Mouse (Mus musculus) telencephalon, adult 2 months (tissue): ENCODE results near the gene Fam207a.

Source experiments
- DNase-seq: peaks from one replicate; pipeline ENCODE4 v3.0.0-alpha.2; 2011; ENCODE audit warnings: low read depth, low spot score

Fam207a gene

GRCm38 (mm10) chr10:77515385-77516348, at the start of gene Fam207a:
Gene Fam207a (minus strand): TSS chr10:77515785.
- DNase-seq, result peak; percentile 94

DNA sequence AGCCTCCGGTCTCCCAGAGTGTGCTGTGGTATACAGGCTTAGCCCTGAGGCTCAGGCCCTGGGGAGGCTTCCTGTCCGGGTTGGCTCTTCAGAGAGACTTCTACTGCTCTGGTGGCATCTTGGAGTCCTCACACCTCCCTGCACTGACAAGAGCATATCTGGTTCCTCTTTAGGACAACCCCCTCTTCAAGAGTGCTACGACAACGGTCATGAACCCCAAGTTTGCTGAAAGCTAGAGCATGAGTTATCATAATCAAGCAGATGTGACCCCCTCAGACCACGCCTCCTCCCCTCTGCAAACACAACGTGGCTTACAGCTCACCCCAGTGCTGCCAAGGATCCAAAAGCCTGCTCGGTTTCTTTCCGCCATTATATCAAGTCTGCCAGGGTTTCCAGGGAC, 49.4 kb upstream of the Fam207a start:
- DNase-seq, result no peak

DNA sequence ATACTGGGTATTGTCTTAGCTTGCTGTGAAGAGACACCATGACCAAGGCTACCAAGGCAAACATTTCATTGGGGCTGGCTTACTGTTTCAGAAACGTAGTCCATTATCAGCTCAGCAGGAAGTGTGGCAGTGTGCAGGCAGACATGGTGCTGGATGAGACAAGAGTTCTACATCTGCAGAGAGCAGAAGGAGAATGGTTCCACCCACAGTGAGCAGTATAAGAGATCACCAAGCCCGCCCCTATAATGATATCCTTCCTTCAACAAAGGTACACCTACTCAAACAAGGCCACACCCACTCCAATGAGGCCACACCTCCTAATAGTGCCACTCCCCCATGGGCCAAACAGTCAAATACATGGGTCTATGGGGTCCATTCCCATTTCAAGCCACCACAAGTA, 45.9 kb upstream of the Fam207a start:
- DNase-seq, result no peak

- DNase-seq, result no peak
These were observed 45.2 kb upstream of the Fam207a start for GRCm38 (mm10) chr10:77560830-77561229.

GRCm38 (mm10) chr10:77560090-77560489, 44.5 kb upstream of the Fam207a start:
- no peak for DNase-seq

GRCm38 (mm10) chr10:77557641-77558040, 42.1 kb upstream of the Fam207a start:
- no peak for DNase-seq

DNA sequence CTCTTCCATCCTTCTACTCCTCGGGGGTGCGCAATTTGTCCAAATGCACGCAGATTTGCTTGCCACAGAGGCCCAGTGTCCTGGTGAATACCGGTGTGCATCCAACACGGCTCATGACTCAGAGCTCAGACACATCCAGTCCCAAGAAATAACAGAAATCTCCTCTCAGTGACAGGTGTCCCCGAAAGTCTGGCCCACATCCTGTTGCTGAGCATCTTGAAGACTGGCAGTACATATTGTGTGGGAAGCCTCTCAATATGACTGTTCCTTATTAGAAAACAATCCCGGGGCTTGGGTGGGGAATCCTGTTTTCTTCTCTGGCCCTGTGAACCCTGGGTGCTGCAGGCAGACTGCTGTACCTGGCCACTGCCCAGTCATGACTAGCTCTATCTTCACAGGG, 41.0 kb upstream of the Fam207a start:
- no peak for DNase-seq

DNA sequence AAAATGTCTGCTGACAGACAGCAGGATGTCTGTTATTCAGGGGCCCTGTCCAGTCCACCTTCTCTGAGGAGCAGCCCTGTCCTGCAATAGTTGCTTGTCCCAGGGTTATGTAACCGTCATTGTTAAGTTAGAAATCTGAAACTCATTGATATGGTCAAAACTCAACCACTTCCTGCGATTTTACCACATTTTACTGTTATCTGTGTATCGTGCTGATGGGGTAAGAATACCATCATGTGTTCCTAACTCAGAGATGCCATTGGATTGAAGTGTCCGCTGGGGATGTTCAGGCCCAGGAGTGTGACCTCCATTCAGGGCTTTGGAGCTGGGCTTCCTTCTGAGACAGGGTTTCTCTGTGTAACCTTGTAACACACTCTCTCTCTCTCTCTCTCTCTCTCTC, 39.3 kb upstream of the Fam207a start:
- no peak for DNase-seq

DNA sequence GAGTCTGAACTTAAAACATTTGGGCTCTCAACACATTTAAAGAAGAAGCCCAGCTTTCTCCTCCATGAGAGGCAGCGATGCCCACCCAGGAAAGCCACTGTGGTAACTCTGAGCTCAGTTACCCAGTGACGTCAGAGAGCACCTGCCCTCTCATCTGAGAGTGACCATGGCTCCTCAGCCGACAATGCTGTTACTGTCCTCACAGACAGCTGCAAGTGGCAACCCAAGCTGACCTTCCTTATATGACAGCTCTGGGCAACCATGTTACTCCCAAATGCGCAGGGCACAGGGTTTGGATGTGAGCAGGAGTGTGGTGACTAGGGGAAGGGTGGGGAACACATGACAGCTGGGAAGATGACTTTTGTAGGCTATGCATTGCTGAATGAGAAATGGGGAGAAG, 37.7 kb upstream of the Fam207a start:
- no peak for DNase-seq

DNA sequence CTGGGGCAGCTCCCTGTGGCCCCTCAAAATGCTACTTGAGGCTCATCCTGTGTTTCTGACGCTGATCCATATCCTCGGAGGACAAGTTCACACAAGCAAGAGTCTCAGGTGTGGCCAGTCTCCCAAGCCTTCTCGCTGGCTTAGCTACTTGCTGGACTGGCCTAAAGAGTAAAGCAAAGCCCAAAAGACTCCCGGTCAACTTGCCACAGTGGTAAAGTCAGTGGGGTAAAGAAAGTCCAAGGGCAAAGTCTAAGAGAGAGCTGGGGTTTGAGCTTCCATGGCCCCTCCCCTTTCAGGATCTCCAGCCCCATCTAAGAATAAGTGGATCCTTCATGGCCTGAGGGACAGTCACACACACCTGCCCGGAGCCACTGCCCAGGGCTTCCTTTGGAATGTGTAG, 36.6 kb upstream of the Fam207a start:
- no peak for DNase-seq

DNA sequence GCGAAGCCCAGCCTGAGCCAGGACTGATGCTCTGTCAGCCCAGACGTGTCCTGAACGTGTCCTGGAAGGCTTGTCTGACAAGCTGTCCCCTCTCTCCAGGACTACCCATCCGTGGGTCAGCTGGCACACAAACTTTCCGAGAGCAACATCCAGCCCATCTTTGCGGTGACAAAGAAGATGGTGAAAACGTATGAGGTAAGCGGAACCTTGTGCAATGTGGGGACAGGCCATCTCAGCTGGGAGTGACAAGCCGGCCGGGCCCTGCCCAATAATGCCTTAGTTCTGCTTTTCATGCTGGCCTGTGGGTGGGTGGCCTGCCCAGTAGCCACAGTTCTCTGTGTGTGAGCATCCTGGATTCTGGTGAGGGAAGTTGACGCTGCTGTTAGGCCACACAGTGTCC, 35.3 kb upstream of the Fam207a start:
- no peak for DNase-seq

- DNase-seq, result no peak
These were observed 33.0 kb upstream of the Fam207a start for GRCm38 (mm10) chr10:77548576-77548975.

GRCm38 (mm10) chr10:77544916-77545315, 29.3 kb upstream of the Fam207a start:
- DNase-seq, result peak; percentile 81

DNA sequence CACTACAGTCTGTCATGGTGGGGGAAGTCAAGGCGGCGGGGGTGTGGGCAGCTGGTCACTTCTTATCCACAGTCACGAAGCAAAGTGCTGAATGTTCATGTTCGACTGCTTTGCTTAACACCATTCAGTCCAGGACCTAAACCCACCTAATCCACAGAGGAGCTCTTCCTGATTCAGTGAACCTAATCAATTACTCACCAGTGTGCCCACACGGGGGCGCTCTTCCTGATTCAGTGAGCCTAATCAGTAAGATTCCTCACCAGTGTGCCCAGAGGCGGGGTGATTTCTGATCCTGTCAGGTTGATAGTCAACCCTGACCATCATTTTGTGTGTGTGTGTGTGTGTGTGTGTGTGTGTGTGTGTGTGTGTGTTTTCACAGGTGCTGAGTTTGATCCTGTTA, 27.6 kb upstream of the Fam207a start:
- no peak for DNase-seq

- no peak for DNase-seq
These were observed 26.5 kb upstream of the Fam207a start for GRCm38 (mm10) chr10:77541864-77542666.

DNA sequence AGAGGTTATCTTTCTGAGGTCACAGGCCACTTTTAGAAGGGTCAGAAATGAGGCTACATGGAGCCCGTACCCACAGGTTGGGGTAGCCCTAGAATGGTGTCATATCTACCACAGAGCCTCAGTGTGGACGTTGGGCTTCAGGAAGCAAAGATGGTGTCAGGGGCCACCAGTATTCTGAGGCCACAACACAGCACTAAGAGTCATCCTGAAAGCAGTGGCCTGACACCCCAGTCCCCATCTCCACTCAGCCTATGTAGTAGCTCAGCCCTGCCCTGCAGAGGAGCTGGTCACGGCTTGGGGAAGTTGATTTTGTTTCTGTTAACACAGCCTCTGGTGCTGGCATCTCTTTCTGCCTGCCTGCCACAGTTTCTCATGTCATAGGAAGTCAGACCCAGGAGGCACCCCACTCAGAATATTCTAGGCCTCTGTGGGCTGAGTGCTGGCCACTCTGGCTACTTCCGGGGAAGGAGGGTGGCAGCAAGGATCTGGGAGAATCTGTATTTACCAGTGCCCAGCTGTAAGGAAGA, 25.1 kb upstream of the Fam207a start:
- no peak for DNase-seq

- no peak for DNase-seq
These were observed 23.8 kb upstream of the Fam207a start for GRCm38 (mm10) chr10:77539320-77539945.

DNA sequence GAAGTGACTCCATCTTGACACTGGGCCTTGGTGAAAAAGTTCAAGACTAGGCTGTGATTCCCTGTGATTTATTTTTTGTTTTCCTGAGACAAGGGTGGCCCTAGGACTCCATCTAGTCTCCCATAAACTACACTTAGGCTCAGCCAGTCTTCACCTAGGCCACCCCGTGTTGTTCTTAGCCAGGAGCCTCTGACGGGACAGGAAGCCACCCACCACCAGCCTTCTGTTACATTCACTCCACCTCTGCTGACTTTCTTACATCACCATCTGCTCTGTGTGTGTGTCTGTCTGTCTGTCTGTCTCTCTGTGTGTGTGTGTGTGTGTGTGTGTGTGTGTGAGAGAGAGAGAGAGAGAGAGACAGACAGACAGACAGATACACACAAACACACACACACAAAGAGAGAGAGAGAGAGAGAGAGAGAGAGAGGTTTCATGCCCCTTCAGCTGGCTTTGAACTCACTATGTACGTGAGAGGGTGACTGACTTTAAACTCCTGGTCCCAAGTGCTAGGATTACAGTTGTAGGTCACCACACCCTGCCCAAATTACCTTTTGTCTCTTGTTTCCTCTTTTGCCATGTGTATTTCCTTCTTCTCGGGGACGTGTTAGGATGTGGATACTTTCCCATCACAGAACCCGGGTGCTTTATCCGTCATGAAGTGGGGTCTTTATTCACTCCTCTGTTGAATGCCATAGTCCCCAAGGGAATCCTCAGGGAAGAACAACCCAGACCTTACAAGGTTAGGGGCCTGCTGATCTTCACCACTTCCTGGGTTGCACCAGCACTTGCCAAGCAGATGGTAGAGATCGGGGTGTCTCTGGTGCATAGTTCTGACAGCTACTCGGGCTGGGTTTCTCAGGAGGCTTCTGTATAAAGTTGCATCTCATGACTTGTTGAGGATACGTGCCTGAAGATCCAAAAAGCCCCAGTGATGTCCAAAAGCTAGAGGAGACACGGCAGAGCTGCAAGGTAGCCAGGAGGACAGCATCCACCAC, 21.9 kb upstream of the Fam207a start:
- DNase-seq, result no peak

GRCm38 (mm10) chr10:77536727-77537126, 21.1 kb upstream of the Fam207a start:
- DNase-seq, result no peak

GRCm38 (mm10) chr10:77532020-77532413, 16.4 kb upstream of the Fam207a start:
- no peak for DNase-seq
